Mouse (Mus musculus) stomach, embryonic 14.5 days (tissue): ENCODE measurements around the gene Mrto4. TPM values are rescaled to one million over a fixed set of nuclear protein-coding genes. Genes with fewer than 3 reads are reported as not detected.

Experiments used
- ATAC-seq: fragments of 200-750 bp; cut with Nextera tagmentation; 2 replicates; pipeline ENCODE4 v1.8.0; 2017; ENCODE audit warnings: low read depth, moderate TSS enrichment; ENCODE audit not compliant: insufficient number of reproducible peaks, insufficient read depth, low FRiP score
- H3K27ac ChIP-seq: fragments of 300-500 bp; sonication (generic); 2 replicates; pipeline ENCODE4 v1.5.1; 2014; ENCODE audit warnings: mild to moderate bottlenecking, low read length, moderate library complexity, mixed read lengths
- H3K27me3 ChIP-seq: fragments of 300-500 bp; sonication (generic); 2 replicates; pipeline ENCODE4 v1.6.1; 2014; ENCODE audit warnings: low read length, control low read depth, mixed read lengths; ENCODE audit not compliant: control insufficient read depth, insufficient read depth
- H3K36me3 ChIP-seq: fragments of 300-500 bp; sonication (generic); 2 replicates; pipeline ENCODE4 v1.6.1; 2014; ENCODE audit warnings: mild to moderate bottlenecking, control low read depth, low read length, moderate library complexity, mixed read lengths; ENCODE audit not compliant: control insufficient read depth, insufficient read depth
- H3K4me1 ChIP-seq: fragments of 300-500 bp; sonication (generic); 2 replicates; pipeline ENCODE4 v1.6.1; 2014; ENCODE audit warnings: low read length, control low read depth, mixed read lengths; ENCODE audit not compliant: control insufficient read depth, insufficient read depth
- H3K4me2 ChIP-seq: fragments of 300-500 bp; sonication (generic); replicated peaks from 2 replicates; pipeline ENCODE4 v1.6.1; 2014; ENCODE audit warnings: low read depth, low read length, control low read depth
- H3K4me3 ChIP-seq: fragments of 300-500 bp; sonication (generic); 2 replicates; pipeline ENCODE4 v1.5.1; 2014; ENCODE audit warnings: low read depth, low read length, control low read depth
- H3K9ac ChIP-seq: fragments of 300-500 bp; sonication (generic); replicated peaks from 2 replicates; pipeline ENCODE4 v1.6.1; 2014; ENCODE audit warnings: low read depth, mild to moderate bottlenecking, control low read depth, low read length, moderate library complexity, mixed read lengths
- H3K9me3 ChIP-seq: fragments of 300-500 bp; sonication (generic); 2 replicates; pipeline ENCODE4 v1.6.1; 2016; ENCODE audit warnings: low read depth, low read length, control low read depth; ENCODE audit not compliant: control insufficient read depth
- WGBS: fragments of 180-500 bp; shearing (Covaris S2); extraction: QIAGEN DNeasy Blood & Tissue Kit; methylation state at CpG from one replicate; pipeline ENCODE4 v1.1.7; 2014; 5-methylcytosine and 5-hydroxymethylcytosine counted together
- polyA plus RNA-seq: library from polyadenylated mRNA; unstranded; fragments of >200 nt; fragmentation: Nextera tagmentation; extraction: Ambion mirVana; gene quantifications from 2 replicates; pipeline ENCODE4 v1.2.1, GENCODE M21; 2014

Gene Mrto4
- polyA plus RNA-seq, 1 experiment from 2014 or later, result 94.0 TPM

DNA sequence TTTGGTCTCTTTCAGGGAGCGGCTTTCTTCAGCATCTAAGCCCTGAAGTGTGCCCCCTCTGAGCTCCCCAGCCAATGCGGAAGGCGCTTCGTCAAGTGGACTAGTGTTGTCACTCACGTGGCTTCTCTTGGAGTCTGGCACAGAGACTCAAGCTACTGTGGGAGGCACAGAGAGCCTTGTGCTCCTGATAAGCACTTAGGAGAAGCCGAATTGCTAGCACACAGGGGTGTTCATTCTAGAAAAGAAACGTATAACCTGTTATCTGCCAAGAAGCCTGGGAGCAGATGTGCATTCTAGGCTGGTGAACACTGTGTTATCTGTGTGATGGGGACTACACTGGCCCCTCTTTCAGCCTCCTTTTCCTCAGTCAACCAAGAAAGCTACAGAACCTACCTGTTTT lies 16.9 kb downstream of the Mrto4 start:
- H3K9ac ChIP-seq, result no peak overlapping the region
- no peak overlapping the region for H3K27ac ChIP-seq
- no peaks in the 10 kb centered on the region; the same call in 1 of the 2 replicates for H3K27me3 ChIP-seq
- peak; percentile 39; the same call in 1 of the 2 replicates for ATAC-seq
- H3K4me1 ChIP-seq, result no peaks in the 10 kb centered on the region
- WGBS, result 51% methylated on average over 7 of the region's 7 CpGs
- H3K4me3 ChIP-seq, result no peak overlapping the region
- no peaks in the 10 kb centered on the region; the same call in 1 of the 2 replicates for H3K9me3 ChIP-seq
- no peaks in the 10 kb centered on the region for H3K36me3 ChIP-seq
- no peak overlapping the region for H3K4me2 ChIP-seq

DNA sequence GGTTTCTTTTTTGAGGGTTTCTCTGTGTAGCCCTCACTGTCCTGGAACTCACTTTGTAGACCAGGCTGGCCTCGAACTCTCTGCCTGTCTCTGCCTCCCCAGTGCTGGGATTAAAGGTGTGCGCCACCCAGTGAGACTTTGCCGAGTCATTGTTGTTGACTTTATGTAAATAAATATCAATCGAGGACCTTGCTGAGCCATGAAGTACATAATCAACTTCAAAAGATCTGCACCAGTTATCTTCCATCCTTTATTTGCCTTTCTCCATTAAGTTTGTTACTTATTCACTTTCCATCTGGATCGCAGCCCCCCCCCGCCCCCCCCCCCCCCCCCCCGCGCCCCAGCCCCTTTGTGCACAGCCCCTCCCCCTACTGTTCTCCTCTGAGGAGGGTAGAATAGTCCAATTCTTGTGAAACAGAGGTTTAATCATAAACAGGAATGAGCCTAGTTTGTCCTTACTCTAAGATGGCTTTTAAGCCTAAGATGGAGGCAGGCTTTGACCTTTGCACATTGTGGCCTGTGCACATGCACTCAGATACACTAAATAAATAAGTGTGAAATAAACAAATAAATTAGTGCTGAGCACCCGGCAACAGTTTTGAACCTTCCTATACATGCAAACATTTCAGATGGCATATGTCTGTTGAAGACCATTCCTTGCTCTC lies 17.6 kb downstream of the Mrto4 start:
- Histone ChIP-seq H3K27ac (no peak overlapping the region), H3K9me3 (no peaks in the 10 kb centered on the region; the same call in 1 of the 2 replicates), H3K36me3 (no peaks in the 10 kb centered on the region), H3K27me3 (no peaks in the 10 kb centered on the region; the same call in 1 of the 2 replicates), H3K4me1 (no peaks in the 10 kb centered on the region), H3K4me3 (no peak overlapping the region), H3K4me2 (no peak overlapping the region), H3K9ac (no peak overlapping the region)
- 44% methylated on average over 9 of the region's 9 CpGs for WGBS
- ATAC-seq, result no peak

DNA sequence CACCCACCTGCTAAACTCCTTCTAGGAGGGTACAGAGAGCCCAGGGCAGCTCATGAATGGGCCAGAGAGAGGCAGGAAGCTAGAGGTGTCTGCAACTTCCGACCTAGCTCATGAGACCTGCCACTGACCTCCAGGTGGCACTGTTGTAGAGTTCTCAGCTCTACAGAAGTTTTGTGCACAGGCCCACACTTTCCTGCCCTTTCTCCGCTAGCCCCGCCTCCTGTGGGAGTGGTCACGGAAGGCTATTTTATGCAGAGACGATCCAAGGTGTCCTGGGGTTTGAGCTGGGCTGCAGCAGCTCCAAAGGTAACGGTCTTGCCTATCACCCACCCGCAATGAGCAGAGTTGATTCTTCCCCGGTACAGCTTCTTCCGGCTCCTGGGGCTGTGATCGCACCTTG lies 21.8 kb downstream of the Mrto4 start:
- no peaks in the 10 kb centered on the region for H3K4me1 ChIP-seq
- peak overlapping the region; percentile 29; the same call in 1 of the 2 replicates for H3K4me2 ChIP-seq
- WGBS, result 9% methylated on average over 10 of the region's 10 CpGs
- no peak overlapping the region for H3K9ac ChIP-seq
- peak; percentile 83; the same call in 1 of the 2 replicates for ATAC-seq
- peak overlapping the region; percentile 11; the same call in 1 of the 2 replicates for H3K4me3 ChIP-seq
- no peaks in the 10 kb centered on the region for H3K27me3 ChIP-seq
- no peaks in the 10 kb centered on the region for H3K36me3 ChIP-seq
- no peaks in the 10 kb centered on the region; the same call in 1 of the 2 replicates for H3K9me3 ChIP-seq
- no peak overlapping the region for H3K27ac ChIP-seq

DNA sequence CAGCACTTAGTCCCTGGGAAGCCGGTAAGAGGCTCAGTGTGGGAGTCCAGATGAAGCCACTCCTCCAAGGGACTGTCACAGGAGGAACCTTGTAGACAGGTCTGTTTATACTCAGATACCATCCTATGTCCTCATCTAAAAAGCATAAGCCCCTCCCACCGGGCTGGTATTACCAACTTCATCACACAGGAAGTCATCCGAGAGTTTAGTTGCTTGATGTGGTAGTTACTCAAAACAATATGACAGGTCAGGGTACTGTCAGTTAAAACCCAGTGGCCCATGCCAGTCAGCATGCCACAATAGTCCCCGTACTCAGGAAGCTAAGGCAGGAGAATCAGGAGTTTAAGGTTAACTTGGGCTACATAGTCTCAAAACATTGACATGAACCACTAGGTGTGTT lies 32.6 kb downstream of the Mrto4 start:
- ATAC-seq, result no peak
- no peak overlapping the region for H3K4me3 ChIP-seq
- H3K9me3 ChIP-seq, result no peaks in the 10 kb centered on the region
- no peak overlapping the region for H3K4me2 ChIP-seq
- H3K36me3 ChIP-seq, result peaks cover 25% of the 10 kb centered on the region; the same call in 1 of the 2 replicates
- WGBS, result 94% methylated on average over 4 of the region's 4 CpGs
- H3K27ac ChIP-seq, result no peak overlapping the region
- no peaks in the 10 kb centered on the region for H3K4me1 ChIP-seq
- H3K27me3 ChIP-seq, result no peaks in the 10 kb centered on the region
- no peak overlapping the region for H3K9ac ChIP-seq

DNA sequence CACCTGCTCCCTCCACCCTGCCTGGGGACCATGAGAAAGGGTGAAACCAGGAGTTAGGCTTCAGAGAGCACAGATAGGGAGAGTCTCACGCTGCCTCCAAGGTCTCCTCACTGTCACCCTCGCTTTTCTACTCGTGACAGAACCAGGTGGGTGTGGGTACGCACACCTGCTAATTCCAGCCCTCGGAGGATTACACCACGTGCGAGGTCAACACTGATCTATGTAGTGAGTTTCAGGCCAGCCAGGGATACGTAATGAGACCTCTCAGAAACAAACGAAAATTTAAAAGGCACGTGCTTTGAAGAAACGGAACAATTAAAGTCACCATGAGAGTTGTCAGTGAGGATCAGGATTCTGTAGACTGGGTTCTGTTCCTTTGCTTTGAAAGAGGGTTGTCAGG lies 33.9 kb downstream of the Mrto4 start:
- 88% methylated on average over 11 of the region's 11 CpGs for WGBS
- peaks cover 31% of the 10 kb centered on the region; the same call in 1 of the 2 replicates for H3K36me3 ChIP-seq

DNA sequence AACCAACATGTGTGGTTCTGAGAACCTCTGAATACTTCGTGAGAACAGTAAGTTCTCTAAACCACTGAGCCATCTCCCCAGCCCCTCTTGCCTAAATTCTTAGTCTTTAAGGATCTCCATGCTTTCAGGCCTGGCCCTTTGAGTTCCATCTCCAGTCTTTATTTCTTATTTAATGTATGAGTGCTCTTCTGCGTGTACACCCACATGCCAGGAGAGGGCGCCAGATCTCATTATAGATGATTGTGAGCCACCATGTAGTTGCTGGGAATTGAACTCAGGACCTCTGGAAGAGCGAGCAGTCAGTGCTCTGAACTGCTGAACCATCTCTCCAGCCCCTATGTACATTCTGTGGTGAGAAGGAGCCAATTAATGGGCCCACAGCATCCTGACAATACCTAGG lies 39.7 kb downstream of the Mrto4 start:
- H3K27me3 ChIP-seq, result no peaks in the 10 kb centered on the region
- H3K4me3 ChIP-seq, result no peak overlapping the region
- H3K9me3 ChIP-seq, result no peaks in the 10 kb centered on the region
- peaks cover 10% of the 10 kb centered on the region; the same call in 1 of the 2 replicates for H3K4me1 ChIP-seq
- H3K4me2 ChIP-seq, result no peak overlapping the region
- no peak for ATAC-seq
- no peak overlapping the region for H3K27ac ChIP-seq
- H3K36me3 ChIP-seq, result peaks cover 27% of the 10 kb centered on the region; the same call in 1 of the 2 replicates
- no peak overlapping the region for H3K9ac ChIP-seq
- WGBS, result 67% methylated on average over 4 of the region's 4 CpGs

More for the DNA sequence above, 33.9 kb downstream of the Mrto4 start:
- Histone ChIP-seq H3K4me2 (no peak overlapping the region), H3K4me1 (no peaks in the 10 kb centered on the region), H3K9ac (no peak overlapping the region), H3K27me3 (no peaks in the 10 kb centered on the region), H3K9me3 (no peaks in the 10 kb centered on the region), H3K4me3 (no peak overlapping the region), H3K27ac (no peak overlapping the region)
- ATAC-seq, result no peak

DNA sequence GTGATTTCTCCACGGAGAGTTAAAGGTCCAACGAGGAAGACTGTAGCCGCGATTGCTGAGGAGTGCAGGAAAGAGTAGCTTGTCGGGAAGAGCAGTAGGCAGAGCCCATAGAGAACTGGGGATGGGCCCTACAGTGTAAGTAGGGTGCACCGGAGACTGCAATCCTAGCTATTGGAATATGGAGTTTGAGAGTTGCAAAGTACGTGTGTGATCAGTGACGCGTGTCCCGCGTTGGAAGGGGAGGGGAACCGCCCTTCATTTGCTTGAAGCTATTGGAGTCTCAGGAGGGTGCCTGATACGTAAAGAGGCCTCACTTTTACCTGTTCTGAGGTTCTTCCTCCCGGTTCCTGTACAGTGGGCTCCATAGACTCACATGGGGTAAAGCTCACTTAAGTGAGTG lies 40.7 kb downstream of the Mrto4 start:
- 18% methylated on average over 14 of the region's 14 CpGs for WGBS
- Histone ChIP-seq H3K4me2 (peak overlapping the region; percentile 97), H3K9me3 (no peaks in the 10 kb centered on the region), H3K4me3 (peak overlapping the region; percentile 66), H3K9ac (peak overlapping the region; percentile 66), H3K27ac (0 out of 2 replicates have a peak overlapping the region, but pooled peaks have one; percentile 44), H3K27me3 (no peaks in the 10 kb centered on the region), H3K36me3 (peaks cover 22% of the 10 kb centered on the region; the same call in 1 of the 2 replicates), H3K4me1 (peaks cover 10% of the 10 kb centered on the region; the same call in 1 of the 2 replicates)
- ATAC-seq, result no peak

DNA sequence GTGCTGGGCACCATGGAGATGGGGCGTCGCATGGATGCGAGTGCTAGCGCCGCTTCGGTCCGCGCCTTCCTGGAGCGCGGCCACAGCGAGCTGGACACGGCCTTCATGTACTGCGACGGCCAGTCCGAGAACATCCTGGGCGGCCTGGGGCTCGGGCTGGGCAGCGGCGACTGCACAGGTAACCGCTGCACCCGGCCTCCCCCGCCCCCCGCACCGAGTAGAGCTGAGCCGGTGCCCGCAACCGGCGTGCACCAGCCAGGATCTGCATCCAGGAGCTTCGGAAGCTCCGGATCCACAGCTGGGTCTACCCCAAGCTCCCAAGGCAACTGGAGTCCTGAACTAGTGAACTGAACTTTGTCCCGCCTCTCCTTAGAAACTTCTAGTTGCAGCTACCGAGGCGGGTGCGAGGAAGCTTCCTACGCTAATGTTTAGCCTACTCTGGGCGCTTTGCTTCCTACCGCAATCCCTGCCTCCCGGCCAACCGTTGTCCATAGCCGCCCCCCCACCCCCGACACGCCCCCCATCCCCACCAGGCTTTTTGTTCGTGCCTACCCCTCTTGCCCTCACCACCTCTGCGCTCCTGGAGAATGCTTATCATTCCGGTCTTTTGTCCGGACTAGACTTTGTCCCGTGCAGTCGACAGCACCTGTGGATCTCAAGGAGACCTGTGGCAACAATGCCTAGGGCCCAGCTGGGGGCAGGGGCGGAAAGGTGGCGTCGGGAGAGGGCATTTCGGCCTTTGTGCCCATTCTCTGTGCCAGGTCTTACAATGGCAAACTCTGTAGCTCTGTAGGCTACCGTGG lies 41.3 kb downstream of the Mrto4 start:
- no peaks in the 10 kb centered on the region for H3K27me3 ChIP-seq
- WGBS, result under 1% methylated on average over 53 of the region's 53 CpGs
- peak overlapping the region; percentile 97 for H3K4me2 ChIP-seq
- H3K27ac ChIP-seq, result peak overlapping the region; percentile 69
- peaks cover 18% of the 10 kb centered on the region; the same call in 1 of the 2 replicates for H3K36me3 ChIP-seq
- ATAC-seq, result peak; percentile 72
- H3K9ac ChIP-seq, result peak overlapping the region; percentile 66
- no peaks in the 10 kb centered on the region for H3K9me3 ChIP-seq
- peak overlapping the region; percentile 66 for H3K4me3 ChIP-seq
- H3K4me1 ChIP-seq, result peaks cover 10% of the 10 kb centered on the region; the same call in 1 of the 2 replicates
